Mouse (Mus musculus) CH12.LX (cell line): ENCODE measurements around the gene Cacna2d2. TPM values are rescaled to one million over a fixed set of nuclear protein-coding genes. Genes with fewer than 3 reads are reported as not detected.

Experiments
- DNase-seq: peaks from one replicate; pipeline ENCODE4 v3.0.0-alpha.2; 2013; ENCODE audit errors: extremely low read depth
- H3K27ac ChIP-seq: 2 replicates; pipeline ENCODE4 v1.5.1; 2012; ENCODE audit warnings: low read depth, mild to moderate bottlenecking, control low read depth, moderate library complexity; ENCODE audit not compliant: insufficient read depth
- H3K27me3 ChIP-seq: replicated peaks from 2 replicates; pipeline ENCODE3; 2012; ENCODE audit warnings: inconsistent platforms
- H3K36me3 ChIP-seq, 2 experiments: replicated peaks in 1 of 2; 2 replicates each; pipeline versions ENCODE3 to v1.6.1; 2012; ENCODE audit warnings: inconsistent platforms in 1 of 2, low read length in 1 of 2, mild to moderate bottlenecking in 1 of 2, mixed read lengths in 1 of 2, moderate library complexity in 1 of 2; ENCODE audit not compliant: control insufficient read depth in 1 of 2, insufficient read depth in 1 of 2
- H3K4me1 ChIP-seq, 2 experiments: 2 replicates each; pipeline ENCODE4 v1.6.1; 2012; ENCODE audit warnings: inconsistent platforms in 1 of 2, moderate library complexity in 1 of 2; ENCODE audit not compliant: insufficient read depth in 2 of 2, control insufficient read depth in 1 of 2
- H3K4me2 ChIP-seq: 2 replicates; pipeline ENCODE4 v1.6.1; 2012; ENCODE audit warnings: low read depth, mild to moderate bottlenecking, control low read depth; ENCODE audit not compliant: poor library complexity, insufficient read depth, severe bottlenecking
- H3K4me3 ChIP-seq, 3 experiments: fragments of 150-350 bp in 1 of 3; sonication (generic) in 1 of 3; replicated peaks in 1 of 3; 2 replicates each; pipeline versions ENCODE3 to v1.5.1; 2011 to 2012; ENCODE audit warnings: low read depth in 2 of 3, low read length in 2 of 3, mild to moderate bottlenecking in 2 of 3, moderate library complexity in 2 of 3, control low read depth in 1 of 3, improper control_type of control experiment in 1 of 3, inconsistent platforms in 1 of 3, mixed read lengths in 1 of 3; ENCODE audit not compliant: poor library complexity in 1 of 3
- H3K79me2 ChIP-seq: replicated peaks from 2 replicates; pipeline ENCODE4 v1.6.1; 2012; ENCODE audit warnings: mild to moderate bottlenecking, moderate library complexity; ENCODE audit not compliant: control insufficient read depth, poor library complexity, insufficient read depth, severe bottlenecking; ENCODE audit errors: extremely low read depth
- H3K9ac ChIP-seq: 2 replicates; pipeline ENCODE4 v1.6.1; 2012; ENCODE audit warnings: low read depth, mild to moderate bottlenecking, control low read depth, moderate library complexity; ENCODE audit not compliant: insufficient read depth
- H3K9me3 ChIP-seq: replicated peaks from 2 replicates; pipeline ENCODE3; 2012; ENCODE audit warnings: low read length, inconsistent platforms, mixed read lengths
- CTCF ChIP-seq, 2 experiments: IDR thresholded peaks in 1 of 2; conservative IDR thresholded peaks in 1 of 2; 2 replicates each; pipeline ENCODE4 v1.5.1; 2011 to 2012; ENCODE audit warnings: low read depth in 2 of 2, low read length in 2 of 2, improper control_type of control experiment in 1 of 2, inconsistent platforms in 1 of 2, mild to moderate bottlenecking in 1 of 2, moderate library complexity in 1 of 2
- HCFC1 ChIP-seq: IDR thresholded peaks from 2 replicates; pipeline ENCODE4 v1.6.1; 2012; ENCODE audit warnings: low read depth, mild to moderate bottlenecking, inconsistent platforms, low read length, improper control_type of control experiment
- IRF4 ChIP-seq: IDR thresholded peaks from 2 replicates; pipeline ENCODE4 v1.6.1; 2014; ENCODE audit warnings: low read depth, mild to moderate bottlenecking, inconsistent platforms, low read length, improper control_type of control experiment
- NRF1 ChIP-seq: IDR thresholded peaks from 2 replicates; pipeline ENCODE4 v1.6.1; 2014; ENCODE audit warnings: low read depth, mild to moderate bottlenecking, inconsistent platforms, low read length, improper control_type of control experiment, moderate library complexity
- PAX5 ChIP-seq: IDR thresholded peaks from 2 replicates; pipeline ENCODE4 v1.6.1; 2012; ENCODE audit warnings: low read length, inconsistent platforms, mixed read lengths
- RAD21 ChIP-seq: IDR thresholded peaks from 2 replicates; pipeline ENCODE4 v1.6.1; 2011; ENCODE audit warnings: low read depth, mild to moderate bottlenecking, low read length, improper control_type of control experiment, moderate library complexity
- RCOR1 ChIP-seq: conservative IDR thresholded peaks from 2 replicates; pipeline ENCODE4 v1.6.1; 2012; ENCODE audit warnings: low read depth, mild to moderate bottlenecking, inconsistent platforms, low read length, improper control_type of control experiment
- SMC3 ChIP-seq: IDR thresholded peaks from 2 replicates; pipeline ENCODE4 v1.6.1; 2011; ENCODE audit warnings: low read depth, low read length, improper control_type of control experiment
- TBP ChIP-seq: conservative IDR thresholded peaks from 2 replicates; pipeline ENCODE4 v1.6.1; 2011; ENCODE audit warnings: low read depth, low read length, improper control_type of control experiment
- TCF12 ChIP-seq: IDR thresholded peaks from 2 replicates; pipeline ENCODE4 v1.6.1; 2014; ENCODE audit warnings: low read depth, mild to moderate bottlenecking, inconsistent platforms, low read length, improper control_type of control experiment
- ZC3H11A ChIP-seq: IDR thresholded peaks from 2 replicates; pipeline ENCODE4 v1.6.1; 2012; ENCODE audit warnings: low read depth, mild to moderate bottlenecking, inconsistent platforms, low read length, improper control_type of control experiment
- dilution Hi-C: fragments of 300-500 bp; cut with MboI; formaldehyde crosslinking; loops from 2 replicates; pipeline ENCODE4 v1.14.3; 2020; ENCODE audit warnings: low sequenced_read_pairs; ENCODE audit not compliant: extremely low pct_unique_long_range_greater_than_20kb, extremely low pct_ligation_motif_present
- in situ Hi-C: fragments of 300-500 bp; cut with MboI; formaldehyde crosslinking; loops from 3 replicates; pipeline ENCODE4 v1.14.3; 2019; ENCODE audit warnings: low sequenced_read_pairs, low pct_ligation_motif_present, low pct_unique_long_range_greater_than_20kb, mixed read lengths
- polyA plus RNA-seq: library from polyadenylated mRNA; unstranded; fragments of >175 nt; gene quantifications from 2 replicates; pipeline ENCODE4 v1.2.1, GENCODE M21; 2012; ENCODE audit warnings: low read depth; ENCODE audit not compliant: insufficient read length
- total RNA-seq, 2 experiments: library from RNA; depleted of rRNA; stranded (reverse); fragments of 300-350 nt in 1 of 2; fragments of >200 nt in 1 of 2; gene quantifications; 2 replicates each; pipeline ENCODE4 v1.2.3; 2012 to 2014

The Cacna2d2 gene
- total and polyA plus RNA-seq, 3 experiments: 0.04 TPM; not detected in 2

GRCm38 (mm10) chr9:107355870-107356765 lies 43.3 kb upstream of the Cacna2d2 start:
- dilution Hi-C loops: no loop called here
- TF ChIP-seq SMC3: peak; percentile 85
- peak; percentile 68 for TF ChIP-seq RAD21
- no peak for TF ChIP-seq NRF1
- TF ChIP-seq TCF12: no peak
- no peak for TF ChIP-seq HCFC1
- TF ChIP-seq CTCF (conservative IDR thresholded peaks at IDR 0.05 in 1 of 2, IDR thresholded peaks at IDR 0.05 in 1 of 2; ENCODE audit: low read depth in 2 of 2, low read length in 2 of 2): peak; percentile 55 to 85; a peak in 3 of 4 replicates
- TF ChIP-seq PAX5: no peak
- TF ChIP-seq RCOR1: no peak
- TF ChIP-seq ZC3H11A: peak; percentile 48; the same call in 1 of the 2 replicates
- TF ChIP-seq, all 38 proteins: peak for 4

GRCm38 (mm10) chr9:107357651-107358050 lies 41.8 kb upstream of the Cacna2d2 start:
- in situ Hi-C loops: loop anchor here (10.0 kb wide), 1 partner anchor 113 kb away; no protein-coding TSS in a partner anchor
- Histone ChIP-seq H3K9ac (no peak overlapping the region), H3K36me3 (no peaks in the 10 kb centered on the region), H3K4me3 (no peak overlapping the region), H3K79me2 (no peaks in the 10 kb centered on the region), H3K4me2 (no peak overlapping the region), H3K4me1 (no peaks in the 10 kb centered on the region), H3K9me3 (no peaks in the 10 kb centered on the region), H3K27ac (no peak overlapping the region), H3K27me3 (peaks cover 90% of the 10 kb centered on the region)
- dilution Hi-C loops: no loop called here
- TF ChIP-seq SMC3 (peak; percentile 70), CTCF (conservative IDR thresholded peaks at IDR 0.05 in 1 of 2, IDR thresholded peaks at IDR 0.05 in 1 of 2; ENCODE audit: low read depth in 2 of 2, low read length in 2 of 2) (peak; percentile 85 to 90), IRF4 (peak; percentile 40; the same call in 1 of the 2 replicates), TBP (no peak), RAD21 (peak; percentile 88)
- DNase-seq: peak; percentile 58

More at GRCm38 (mm10) chr9:107355870-107356765, 43.3 kb upstream of the Cacna2d2 start:
- Histone ChIP-seq H3K9me3 (no peaks in the 10 kb centered on the region), H3K9ac (no peak overlapping the region), H3K4me2 (no peak overlapping the region), H3K27ac (no peak overlapping the region), H3K36me3 (no peaks in the 10 kb centered on the region), H3K27me3 (peaks cover 91% of the 10 kb centered on the region), H3K4me1 (no peaks in the 10 kb centered on the region), H3K79me2 (no peaks in the 10 kb centered on the region), H3K4me3 (no peak overlapping the region)
- in situ Hi-C loops: loop anchor here (10.0 kb wide), 1 partner anchor 111 kb away; no protein-coding TSS in a partner anchor
- DNase-seq: peak; percentile 61
